Mouse (Mus musculus): Measurements from ENCODE around the gene N4bp2.
"Not testable (repeated sequence)": the region's sequence is repeated elsewhere in the genome, so short reads cannot be mapped to it uniquely, and the experiment has no call there.

N4bp2 gene

GRCm38 (mm10) chr5:65764786-65765634, 1.7 kb downstream of the N4bp2 start:
- in situ Hi-C loops (cut with MboI): no loop called here

- in situ Hi-C loops (cut with MboI): no loop called here
Observed at GRCm38 (mm10) chr5:65765635-65765911, 2.3 kb downstream of the N4bp2 start.

- in situ Hi-C loops (cut with MboI): no loop called here
Observed at GRCm38 (mm10) chr5:65768007-65768406, 4.7 kb downstream of the N4bp2 start.

GRCm38 (mm10) chr5:65770065-65770464, 6.7 kb downstream of the N4bp2 start:
- in situ Hi-C loops (cut with MboI): no loop called here

GRCm38 (mm10) chr5:65770493-65770892, 7.2 kb downstream of the N4bp2 start:
- in situ Hi-C loops (cut with MboI): no loop called here

GRCm38 (mm10) chr5:65773957-65774356, 10.6 kb downstream of the N4bp2 start:
- in situ Hi-C loops (cut with MboI): not testable (repeated sequence)

GRCm38 (mm10) chr5:65776166-65776565, 12.8 kb downstream of the N4bp2 start:
- in situ Hi-C loops (cut with MboI): no loop called here

- in situ Hi-C loops (cut with MboI): no loop called here
Observed at GRCm38 (mm10) chr5:65776907-65777306, 13.6 kb downstream of the N4bp2 start.

GRCm38 (mm10) chr5:65778986-65779385, 15.7 kb downstream of the N4bp2 start:
- in situ Hi-C loops (cut with MboI): not testable (repeated sequence)

GRCm38 (mm10) chr5:65779401-65780063, 16.2 kb downstream of the N4bp2 start:
- in situ Hi-C loops (cut with MboI): no loop called here

- in situ Hi-C loops (cut with MboI): no loop called here
Observed at GRCm38 (mm10) chr5:65781147-65781715, 17.9 kb downstream of the N4bp2 start.

- in situ Hi-C loops (cut with MboI): no loop called here
Observed at GRCm38 (mm10) chr5:65781769-65782715, 18.7 kb downstream of the N4bp2 start.

- in situ Hi-C loops (cut with MboI): no loop called here
Observed at GRCm38 (mm10) chr5:65790604-65791225, 27.4 kb downstream of the N4bp2 start.

- in situ Hi-C loops (cut with MboI): no loop called here
Observed at GRCm38 (mm10) chr5:65794202-65794601, 30.9 kb downstream of the N4bp2 start.

- in situ Hi-C loops (cut with MboI): no loop called here
Observed at GRCm38 (mm10) chr5:65794702-65795101, 31.4 kb downstream of the N4bp2 start.

GRCm38 (mm10) chr5:65795293-65795993, 32.1 kb downstream of the N4bp2 start:
- in situ Hi-C loops (cut with MboI): no loop called here

- in situ Hi-C loops (cut with MboI): no loop called here
Observed at GRCm38 (mm10) chr5:65795994-65796298, 32.6 kb downstream of the N4bp2 start.

- in situ Hi-C loops (cut with MboI): no loop called here
Observed at GRCm38 (mm10) chr5:65823601-65824133, 60.3 kb downstream of the N4bp2 start.

- in situ Hi-C loops (cut with MboI): no loop called here
Observed at GRCm38 (mm10) chr5:65826476-65826875, 63.2 kb downstream of the N4bp2 start.

GRCm38 (mm10) chr5:65827102-65827501, 63.8 kb downstream of the N4bp2 start:
- in situ Hi-C loops (cut with MboI): no loop called here

- in situ Hi-C loops (cut with MboI): no loop called here
Observed at GRCm38 (mm10) chr5:65828261-65828660, 64.9 kb downstream of the N4bp2 start.
